Mouse (Mus musculus) heart, adult 18-20 months (tissue): ENCODE data around the gene Zfp628. TPM values are rescaled to one million over a fixed set of nuclear protein-coding genes. Genes with fewer than 3 reads are reported as not detected.
"Not testable (repeated sequence)": the region's sequence is repeated elsewhere in the genome, so short reads cannot be mapped to it uniquely, and the experiment has no call there.

ENCODE experiments used
- DNase-seq, 2 experiments: peaks; one replicate each; pipeline ENCODE4 v3.0.0; 2021 to 2022; ENCODE audit warnings: mixed read lengths in 1 of 2
- long read RNA-seq, 2 experiments: library from polyadenylated mRNA; stranded (forward); transcript quantifications; one replicate each; pipeline ENCODE4 v2.0.0; 2021
- total RNA-seq, 2 experiments: library from RNA; stranded (reverse); gene quantifications; 2 replicates each; pipeline ENCODE4 v1.2.3; 2021

Zfp628 gene
- 1 to 10 TPM; 5.3 to 6.4 TPM for total RNA-seq
- long read RNA-seq, experiment 1, partial matches to known transcripts: 0 of 1 reads
- long read RNA-seq, experiment 1, other reads (novel, unspliced or antisense): 1 of 1 reads
- long read RNA-seq, experiment 2, partial matches to known transcripts: 0 of 2 reads
- long read RNA-seq, experiment 2, other reads (novel, unspliced or antisense): 2 of 2 reads

GRCm38 (mm10) chr7:4915007-4915665 lies at the start of gene Zfp628:
Gene Zfp628 (plus strand): TSS chr7:4915217.
- DNase-seq: peak; percentile 94 to 98

- peak; percentile 99 for DNase-seq
Measured at GRCm38 (mm10) chr7:4865579-4866493, 49.2 kb upstream of the Zfp628 start.

GRCm38 (mm10) chr7:4866631-4867180 lies 48.3 kb upstream of the Zfp628 start:
- DNase-seq: no peak

GRCm38 (mm10) chr7:4870133-4870532 lies 44.9 kb upstream of the Zfp628 start, which contains the start of gene Isoc2b:
Gene Isoc2b (minus strand): TSS chr7:4870258.
- no peak for DNase-seq

- peak; percentile 91 to 96 for DNase-seq
Measured at GRCm38 (mm10) chr7:4876753-4877221, 38.2 kb upstream of the Zfp628 start, which contains the start of gene Isoc2a. Gene Isoc2a (plus strand): TSS chr7:4877153.

GRCm38 (mm10) chr7:4877226-4877625 lies 37.8 kb upstream of the Zfp628 start:
- no peak for DNase-seq

GRCm38 (mm10) chr7:4878186-4878585 lies 36.8 kb upstream of the Zfp628 start:
- peak in 1 of 2 experiments; percentile 30 for DNase-seq

GRCm38 (mm10) chr7:4879036-4879435 lies 36.0 kb upstream of the Zfp628 start:
- DNase-seq: not testable (repeated sequence)

GRCm38 (mm10) chr7:4886680-4887079 lies 28.3 kb upstream of the Zfp628 start:
- peak in 1 of 2 experiments; percentile 43 for DNase-seq

- no peak for DNase-seq
Measured at GRCm38 (mm10) chr7:4895186-4895585, 19.8 kb upstream of the Zfp628 start.

GRCm38 (mm10) chr7:4898851-4899648 lies 16.0 kb upstream of the Zfp628 start:
- DNase-seq: peak in 1 of 2 experiments; percentile 33

GRCm38 (mm10) chr7:4899649-4900522 lies 15.1 kb upstream of the Zfp628 start:
- DNase-seq: peak in 1 of 2 experiments; percentile 70

- DNase-seq: no peak
Measured at GRCm38 (mm10) chr7:4900523-4900851, 14.5 kb upstream of the Zfp628 start.

GRCm38 (mm10) chr7:4901171-4901570 lies 13.8 kb upstream of the Zfp628 start:
- no peak for DNase-seq

GRCm38 (mm10) chr7:4902404-4902803 lies 12.6 kb upstream of the Zfp628 start:
- no peak for DNase-seq

GRCm38 (mm10) chr7:4906466-4906950 lies 8.5 kb upstream of the Zfp628 start, which contains the start of gene Gm36210:
Gene Gm36210 (minus strand): TSS chr7:4906516.
- DNase-seq: no peak

- peak; percentile 57 to 85 for DNase-seq
Measured at GRCm38 (mm10) chr7:4911561-4911960, 3.5 kb upstream of the Zfp628 start.

- DNase-seq: no peak
Measured at GRCm38 (mm10) chr7:4912248-4912647, 2.8 kb upstream of the Zfp628 start.

GRCm38 (mm10) chr7:4915669-4916416 lies 826 bp downstream of the Zfp628 start:
- peak in 1 of 2 experiments; percentile 55 for DNase-seq
